Mouse (Mus musculus): ENCODE measurements around the gene 4930523C07Rik. TPM values are rescaled to one million over a fixed set of nuclear protein-coding genes. Genes with fewer than 3 reads are reported as not detected.

4930523C07Rik gene
- polyA plus RNA-seq, 1 experiment, result 13.2 TPM

- DNase-seq (ENCODE audit: low read depth), result no peak
Measured at GRCm38 (mm10) chr1:160045971-160046370, 1.8 kb downstream of the 4930523C07Rik start.

GRCm38 (mm10) chr1:160046786-160047185, 2.6 kb downstream of the 4930523C07Rik start:
- DNase-seq (ENCODE audit: low read depth), result peak; percentile 57

- no peak for DNase-seq (ENCODE audit: low read depth)
Measured at GRCm38 (mm10) chr1:160047481-160047931, 3.3 kb downstream of the 4930523C07Rik start.

- no peak for DNase-seq (ENCODE audit: low read depth)
Measured at GRCm38 (mm10) chr1:160049131-160049880, 5.1 kb downstream of the 4930523C07Rik start.

GRCm38 (mm10) chr1:160050898-160051297, 6.7 kb downstream of the 4930523C07Rik start:
- no peak for DNase-seq (ENCODE audit: low read depth)

GRCm38 (mm10) chr1:160052556-160053315, 8.6 kb downstream of the 4930523C07Rik start:
- DNase-seq (ENCODE audit: low read depth), result no peak

GRCm38 (mm10) chr1:160053510-160054305, 9.5 kb downstream of the 4930523C07Rik start:
- no peak for DNase-seq (ENCODE audit: low read depth)

GRCm38 (mm10) chr1:160054366-160055078, 10.3 kb downstream of the 4930523C07Rik start:
- DNase-seq (ENCODE audit: low read depth), result no peak

GRCm38 (mm10) chr1:160057657-160058056, 13.5 kb downstream of the 4930523C07Rik start:
- no peak for DNase-seq (ENCODE audit: low read depth)

GRCm38 (mm10) chr1:160059908-160060307, 15.7 kb downstream of the 4930523C07Rik start:
- no peak for DNase-seq (ENCODE audit: low read depth)

- no peak for DNase-seq (ENCODE audit: low read depth)
Measured at GRCm38 (mm10) chr1:160060542-160060941, 16.4 kb downstream of the 4930523C07Rik start.

- no peak for DNase-seq (ENCODE audit: low read depth)
Measured at GRCm38 (mm10) chr1:160061321-160061720, 17.1 kb downstream of the 4930523C07Rik start.

GRCm38 (mm10) chr1:160061725-160062366, 17.7 kb downstream of the 4930523C07Rik start:
- DNase-seq (ENCODE audit: low read depth), result no peak

GRCm38 (mm10) chr1:160064547-160065144, 20.5 kb downstream of the 4930523C07Rik start:
- DNase-seq (ENCODE audit: low read depth), result no peak

- peak; percentile 90 for DNase-seq (ENCODE audit: low read depth)
Measured at GRCm38 (mm10) chr1:160078882-160079661, 34.9 kb downstream of the 4930523C07Rik start.

GRCm38 (mm10) chr1:160080800-160081436, 36.7 kb downstream of the 4930523C07Rik start:
- no peak for DNase-seq (ENCODE audit: low read depth)

- DNase-seq (ENCODE audit: low read depth), result no peak
Measured at GRCm38 (mm10) chr1:160082647-160083046, 38.5 kb downstream of the 4930523C07Rik start.

GRCm38 (mm10) chr1:160084239-160084638, 40.1 kb downstream of the 4930523C07Rik start:
- no peak for DNase-seq (ENCODE audit: low read depth)

- no peak for DNase-seq (ENCODE audit: low read depth)
Measured at GRCm38 (mm10) chr1:160086651-160087050, 42.5 kb downstream of the 4930523C07Rik start.
